Mouse (Mus musculus) C2C12 (cell line): ENCODE data around the gene Zfp507. TPM values are rescaled to one million over a fixed set of nuclear protein-coding genes. Genes with fewer than 3 reads are reported as not detected.

ENCODE experiments used
- H3K27me3 ChIP-seq: one replicate; pipeline ENCODE4 v1.6.1; 2011; ENCODE audit not compliant: control insufficient read depth, insufficient read depth, insufficient read length
- H3K36me3 ChIP-seq: one replicate; pipeline ENCODE4 v1.6.1; 2011; ENCODE audit not compliant: control insufficient read depth, insufficient read depth
- H3K4me3 ChIP-seq: one replicate; pipeline ENCODE4 v1.5.1; 2011; ENCODE audit warnings: mild to moderate bottlenecking, control low read depth; ENCODE audit not compliant: poor library complexity, insufficient read depth, severe bottlenecking
- H3K79me2 ChIP-seq: one replicate; pipeline ENCODE4 v1.6.1; 2011; ENCODE audit not compliant: control insufficient read depth, insufficient read depth
- H3K79me3 ChIP-seq: one replicate; pipeline ENCODE4 v1.6.1; 2011; ENCODE audit warnings: low read depth, control low read depth
- H3ac ChIP-seq: one replicate; pipeline ENCODE3; 2011; ENCODE audit warnings: low read depth; ENCODE audit not compliant: control insufficient read depth, insufficient read length
- CEBPB ChIP-seq: IDR thresholded peaks from one replicate; pipeline ENCODE4 v1.6.1; 2011; ENCODE audit warnings: low read depth, mild to moderate bottlenecking, control low read depth, moderate library complexity
- CTCF ChIP-seq: IDR thresholded peaks from one replicate; pipeline ENCODE4 v1.5.1; 2011; ENCODE audit not compliant: control insufficient read depth, insufficient read depth, insufficient read length
- FOSL1 ChIP-seq: IDR thresholded peaks from one replicate; pipeline ENCODE4 v1.8.0; 2011; ENCODE audit warnings: mild to moderate bottlenecking, low read length; ENCODE audit not compliant: poor library complexity, insufficient read depth, severe bottlenecking
- MAX ChIP-seq: IDR thresholded peaks from one replicate; pipeline ENCODE4 v1.6.1; 2011; ENCODE audit warnings: mild to moderate bottlenecking, control low read depth
- MYOD1 ChIP-seq: IDR thresholded peaks from one replicate; pipeline ENCODE4 v1.6.1; 2011; ENCODE audit warnings: low read depth; ENCODE audit not compliant: control insufficient read depth, insufficient read length
- MYOG ChIP-seq: IDR thresholded peaks from one replicate; pipeline ENCODE4 v1.6.1; 2011; ENCODE audit not compliant: control insufficient read depth, insufficient read length; ENCODE audit errors: extremely low read depth
- USF1 ChIP-seq: IDR thresholded peaks from one replicate; pipeline ENCODE4 v1.6.1; 2011; ENCODE audit warnings: low read depth, mild to moderate bottlenecking, control low read depth, moderate library complexity
- polyA plus RNA-seq: library from polyadenylated mRNA; unstranded; fragments of >200 nt; fragmentation: generic; extraction: Trizol; gene quantifications from one replicate; pipeline ENCODE4 v1.2.1, GENCODE M21; 2012; ENCODE audit warnings: missing spikeins

Zfp507 gene
- polyA plus RNA-seq, 1 experiment: 7.9 TPM

GRCm38 (mm10) chr7:35836415-35836814 is 33.6 kb upstream of the Zfp507 start:
- Histone ChIP-seq H3K4me3 (no peak overlapping the region), H3K79me2 (no peaks in the 10 kb centered on the region), H3K36me3 (no peaks in the 10 kb centered on the region), H3K79me3 (no peaks in the 10 kb centered on the region), H3ac (no peak overlapping the region), H3K27me3 (peaks cover 20% of the 10 kb centered on the region)
- TF ChIP-seq CTCF (no peak), FOSL1 (no peak), CEBPB (no peak), USF1 (no peak), MAX (no peak)

GRCm38 (mm10) chr7:35830119-35830518 is 27.3 kb upstream of the Zfp507 start:
- TF ChIP-seq CTCF: no peak
- TF ChIP-seq USF1: no peak
- TF ChIP-seq FOSL1: no peak
- no peak for TF ChIP-seq MYOG
- no peak for TF ChIP-seq MYOD1
- no peak for TF ChIP-seq MAX
- TF ChIP-seq CEBPB: no peak
- Histone ChIP-seq H3ac (no peak overlapping the region), H3K79me2 (no peaks in the 10 kb centered on the region), H3K27me3 (no peaks in the 10 kb centered on the region), H3K4me3 (no peak overlapping the region), H3K79me3 (no peaks in the 10 kb centered on the region), H3K36me3 (no peaks in the 10 kb centered on the region)

GRCm38 (mm10) chr7:35823906-35824305 is 21.1 kb upstream of the Zfp507 start:
- Histone ChIP-seq H3K4me3 (no peak overlapping the region), H3K79me3 (no peaks in the 10 kb centered on the region), H3K79me2 (no peaks in the 10 kb centered on the region), H3ac (no peak overlapping the region), H3K27me3 (no peaks in the 10 kb centered on the region), H3K36me3 (no peaks in the 10 kb centered on the region)
- TF ChIP-seq CEBPB (no peak), FOSL1 (no peak), USF1 (no peak), MYOG (no peak), MAX (no peak), MYOD1 (no peak), CTCF (no peak)

GRCm38 (mm10) chr7:35822320-35822719 is 19.5 kb upstream of the Zfp507 start:
- H3ac ChIP-seq: no peak overlapping the region
- TF ChIP-seq MAX (no peak), USF1 (no peak), MYOG (no peak), CEBPB (no peak), FOSL1 (no peak), CTCF (no peak), MYOD1 (no peak)
- no peaks in the 10 kb centered on the region for H3K27me3 ChIP-seq
- no peaks in the 10 kb centered on the region for H3K79me3 ChIP-seq
- no peaks in the 10 kb centered on the region for H3K79me2 ChIP-seq
- H3K4me3 ChIP-seq: no peak overlapping the region
- no peaks in the 10 kb centered on the region for H3K36me3 ChIP-seq

- H3K79me3 ChIP-seq: no peaks in the 10 kb centered on the region
- H3ac ChIP-seq: no peak overlapping the region
- H3K27me3 ChIP-seq: no peaks in the 10 kb centered on the region
- TF ChIP-seq USF1: no peak
- TF ChIP-seq FOSL1: no peak
- no peak for TF ChIP-seq CEBPB
- no peak for TF ChIP-seq CTCF
- TF ChIP-seq MYOD1: no peak
- no peaks in the 10 kb centered on the region for H3K36me3 ChIP-seq
- H3K79me2 ChIP-seq: no peaks in the 10 kb centered on the region
- no peak overlapping the region for H3K4me3 ChIP-seq
Observed at GRCm38 (mm10) chr7:35821357-35821756, 18.6 kb upstream of the Zfp507 start.

- H3K79me3 ChIP-seq: no peaks in the 10 kb centered on the region
- H3K4me3 ChIP-seq: no peak overlapping the region
- TF ChIP-seq USF1 (no peak), MYOD1 (no peak), FOSL1 (no peak), MYOG (no peak), MAX (no peak), CEBPB (no peak), CTCF (no peak)
- no peak overlapping the region for H3ac ChIP-seq
- H3K79me2 ChIP-seq: no peaks in the 10 kb centered on the region
- no peaks in the 10 kb centered on the region for H3K27me3 ChIP-seq
- no peaks in the 10 kb centered on the region for H3K36me3 ChIP-seq
Observed at GRCm38 (mm10) chr7:35819486-35819885, 16.7 kb upstream of the Zfp507 start.
